Mouse (Mus musculus) MEL (cell line): ENCODE measurements around the gene Dnaja4. TPM values are rescaled to one million over a fixed set of nuclear protein-coding genes. Genes with fewer than 3 reads are reported as not detected.

Experiments used
- DNase-seq: peaks from one replicate; pipeline ENCODE4 v3.0.0; 2011; ENCODE audit warnings: low read depth, low spot score
- H3K27ac ChIP-seq: 2 replicates; pipeline ENCODE4 v1.5.1; 2012; ENCODE audit warnings: low read depth, mild to moderate bottlenecking, control low read depth, low read length, moderate library complexity; ENCODE audit not compliant: control insufficient read depth
- H3K27me3 ChIP-seq, 2 experiments: fragments of 150-350 bp in 1 of 2; sonication (generic) in 1 of 2; 2 replicates each; pipeline ENCODE4 v1.6.1; 2012; ENCODE audit warnings: low read length in 2 of 2, mild to moderate bottlenecking in 2 of 2, improper control_type of control experiment in 1 of 2, moderate library complexity in 1 of 2; ENCODE audit not compliant: insufficient read depth in 2 of 2, control insufficient read depth in 1 of 2
- H3K36me3 ChIP-seq, 2 experiments: 2 replicates each; pipeline ENCODE4 v1.6.1; 2012 to 2014; ENCODE audit warnings: low read length in 2 of 2, improper control_type of control experiment in 1 of 2, inconsistent platforms in 1 of 2, mild to moderate bottlenecking in 1 of 2; ENCODE audit not compliant: insufficient read depth in 2 of 2, control insufficient read depth in 1 of 2
- H3K4me1 ChIP-seq, 2 experiments: fragments of 150-350 bp in 1 of 2; sonication (generic) in 1 of 2; 2 replicates each; pipeline ENCODE4 v1.6.1; 2012; ENCODE audit warnings: low read length in 2 of 2, improper control_type of control experiment in 1 of 2, mild to moderate bottlenecking in 1 of 2; ENCODE audit not compliant: insufficient read depth in 2 of 2, control insufficient read depth in 1 of 2
- H3K4me3 ChIP-seq, 2 experiments: fragments of 150-350 bp in 1 of 2; sonication (generic) in 1 of 2; 2 replicates each; pipeline ENCODE4 v1.5.1; 2012; ENCODE audit warnings: low read depth in 2 of 2, low read length in 2 of 2, mild to moderate bottlenecking in 2 of 2, moderate library complexity in 2 of 2, control low read depth in 1 of 2, improper control_type of control experiment in 1 of 2; ENCODE audit not compliant: control insufficient read depth in 1 of 2, insufficient read depth in 1 of 2
- H3K79me2 ChIP-seq: 2 replicates; pipeline ENCODE4 v1.6.1; 2012; ENCODE audit warnings: mild to moderate bottlenecking, low read length, moderate library complexity; ENCODE audit not compliant: control insufficient read depth, poor library complexity, insufficient read depth
- H3K9ac ChIP-seq: 2 replicates; pipeline ENCODE4 v1.6.1; 2012; ENCODE audit warnings: low read depth, mild to moderate bottlenecking, control low read depth, low read length, moderate library complexity; ENCODE audit not compliant: control insufficient read depth, poor library complexity, severe bottlenecking
- H3K9me3 ChIP-seq: fragments of 150-350 bp; sonication (generic); replicated peaks from 2 replicates; pipeline ENCODE4 v1.6.1; 2012; ENCODE audit warnings: mild to moderate bottlenecking, low read length, improper control_type of control experiment, moderate library complexity; ENCODE audit not compliant: insufficient read depth
- BHLHE40 ChIP-seq: IDR thresholded peaks from 2 replicates; pipeline ENCODE4 v1.6.1; 2012; ENCODE audit warnings: low read depth, mild to moderate bottlenecking, inconsistent platforms, low read length, improper control_type of control experiment, borderline replicate concordance
- CHD1 ChIP-seq: IDR thresholded peaks from 2 replicates; pipeline ENCODE4 v1.6.1; 2012; ENCODE audit warnings: low read depth, mild to moderate bottlenecking, inconsistent platforms, low read length, improper control_type of control experiment
- CHD2 ChIP-seq: IDR thresholded peaks from 2 replicates; pipeline ENCODE4 v1.6.1; 2011; ENCODE audit warnings: low read length, improper control_type of control experiment
- E2F4 ChIP-seq: IDR thresholded peaks from 2 replicates; pipeline ENCODE4 v1.6.1; 2011; ENCODE audit warnings: low read depth, low read length, improper control_type of control experiment, borderline replicate concordance
- ELF1 ChIP-seq: IDR thresholded peaks from 2 replicates; pipeline ENCODE4 v1.6.1; 2014; ENCODE audit warnings: low read depth, mild to moderate bottlenecking, inconsistent platforms, low read length, improper control_type of control experiment, moderate library complexity
- EP300 ChIP-seq, 2 experiments: IDR thresholded peaks; 2 replicates each; pipeline ENCODE4 v1.6.1; 2011; ENCODE audit warnings: improper control_type of control experiment in 2 of 2, low read length in 2 of 2, low read depth in 1 of 2, mild to moderate bottlenecking in 1 of 2
- ETS1 ChIP-seq: IDR thresholded peaks from 2 replicates; pipeline ENCODE4 v1.6.1; 2012; ENCODE audit warnings: low read depth, mild to moderate bottlenecking, inconsistent platforms, low read length, improper control_type of control experiment, moderate library complexity
- GABPA ChIP-seq: IDR thresholded peaks from 2 replicates; pipeline ENCODE4 v1.6.1; 2012; ENCODE audit warnings: low read depth, mild to moderate bottlenecking, inconsistent platforms, low read length, improper control_type of control experiment, moderate library complexity
- GATA1 ChIP-seq: IDR thresholded peaks from 2 replicates; pipeline ENCODE4 v1.6.1; 2011; ENCODE audit warnings: low read depth, low read length, improper control_type of control experiment
- HCFC1 ChIP-seq: IDR thresholded peaks from 2 replicates; pipeline ENCODE4 v1.6.1; 2012; ENCODE audit warnings: low read depth, mild to moderate bottlenecking, inconsistent platforms, low read length, improper control_type of control experiment, moderate library complexity
- JUND ChIP-seq: IDR thresholded peaks from 2 replicates; pipeline ENCODE4 v1.6.1; 2011; ENCODE audit warnings: low read depth, mild to moderate bottlenecking, improper control_type of control experiment, low read length
- KAT2A ChIP-seq: conservative IDR thresholded peaks from 2 replicates; pipeline ENCODE4 v1.6.1; 2012; ENCODE audit warnings: low read depth, low read length, improper control_type of control experiment, inconsistent platforms
- MAFK ChIP-seq: IDR thresholded peaks from 2 replicates; pipeline ENCODE4 v1.6.1; 2011; ENCODE audit warnings: low read depth, mild to moderate bottlenecking, low read length, improper control_type of control experiment, borderline replicate concordance
- MAX ChIP-seq: IDR thresholded peaks from 2 replicates; pipeline ENCODE4 v1.6.1; 2011; ENCODE audit warnings: low read length, improper control_type of control experiment
- MAZ ChIP-seq: IDR thresholded peaks from 2 replicates; pipeline ENCODE4 v1.6.1; 2012; ENCODE audit warnings: low read depth, mild to moderate bottlenecking, inconsistent platforms, low read length, improper control_type of control experiment
- MEF2A ChIP-seq: IDR thresholded peaks from 2 replicates; pipeline ENCODE4 v1.6.1; 2014; ENCODE audit warnings: low read depth, mild to moderate bottlenecking, inconsistent platforms, low read length, improper control_type of control experiment; ENCODE audit not compliant: poor library complexity, insufficient replicate concordance, severe bottlenecking; ENCODE audit errors: extremely low read depth
- MXI1 ChIP-seq: IDR thresholded peaks from 2 replicates; pipeline ENCODE4 v1.6.1; 2011; ENCODE audit warnings: mild to moderate bottlenecking, low read depth, low read length, improper control_type of control experiment
- MYB ChIP-seq: IDR thresholded peaks from 2 replicates; pipeline ENCODE4 v1.6.1; 2011; ENCODE audit warnings: mild to moderate bottlenecking, low read depth, low read length, improper control_type of control experiment
- MYC ChIP-seq: IDR thresholded peaks from 2 replicates; pipeline ENCODE4 v1.6.1; 2011; ENCODE audit warnings: low read depth, mild to moderate bottlenecking, low read length, improper control_type of control experiment, moderate library complexity
- NELFE ChIP-seq: IDR thresholded peaks from 2 replicates; pipeline ENCODE4 v1.6.1; 2011; ENCODE audit warnings: low read depth, low read length, improper control_type of control experiment
- NRF1 ChIP-seq: IDR thresholded peaks from 2 replicates; pipeline ENCODE4 v1.6.1; 2014; ENCODE audit warnings: low read depth, mild to moderate bottlenecking, inconsistent platforms, low read length, improper control_type of control experiment, moderate library complexity; ENCODE audit not compliant: poor library complexity, insufficient read depth, severe bottlenecking
- POLR2A ChIP-seq, 2 experiments: IDR thresholded peaks; 2 replicates each; pipeline ENCODE4 v1.6.1; 2011 to 2012; ENCODE audit warnings: low read length in 2 of 2, mild to moderate bottlenecking in 2 of 2, control low read depth in 1 of 2, improper control_type of control experiment in 1 of 2, low read depth in 1 of 2, moderate library complexity in 1 of 2; ENCODE audit not compliant: control insufficient read depth in 1 of 2, insufficient read depth in 1 of 2, poor library complexity in 1 of 2
- POLR2AphosphoS2 ChIP-seq: IDR thresholded peaks from 2 replicates; pipeline ENCODE4 v1.6.1; 2011; ENCODE audit warnings: low read length, improper control_type of control experiment
- POLR2AphosphoS5 ChIP-seq: IDR thresholded peaks from 2 replicates; pipeline ENCODE4 v1.6.1; 2012; ENCODE audit warnings: low read depth, borderline replicate concordance, mild to moderate bottlenecking, inconsistent platforms, low read length, moderate library complexity, mixed read lengths
- RAD21 ChIP-seq: IDR thresholded peaks from 2 replicates; pipeline ENCODE4 v1.6.1; 2011; ENCODE audit warnings: mild to moderate bottlenecking, low read depth, low read length, improper control_type of control experiment
- RCOR1 ChIP-seq: IDR thresholded peaks from 2 replicates; pipeline ENCODE4 v1.6.1; 2012; ENCODE audit warnings: low read depth, mild to moderate bottlenecking, inconsistent platforms, low read length, improper control_type of control experiment
- SIN3A ChIP-seq: IDR thresholded peaks from 2 replicates; pipeline ENCODE4 v1.6.1; 2012; ENCODE audit warnings: low read length, improper control_type of control experiment, inconsistent platforms
- SMC3 ChIP-seq: IDR thresholded peaks from 2 replicates; pipeline ENCODE4 v1.6.1; 2011; ENCODE audit warnings: low read depth, low read length, improper control_type of control experiment
- TAL1 ChIP-seq: IDR thresholded peaks from 2 replicates; pipeline ENCODE4 v1.6.1; 2012; ENCODE audit warnings: mild to moderate bottlenecking, inconsistent platforms, low read length, moderate library complexity, mixed read lengths
- TBP ChIP-seq: IDR thresholded peaks from 2 replicates; pipeline ENCODE4 v1.8.0; 2011; ENCODE audit warnings: low read depth, low read length, improper control_type of control experiment
- TCF12 ChIP-seq: IDR thresholded peaks from 2 replicates; pipeline ENCODE4 v1.6.1; 2014; ENCODE audit warnings: low read depth, mild to moderate bottlenecking, inconsistent platforms, low read length, improper control_type of control experiment, moderate library complexity
- UBTF ChIP-seq: IDR thresholded peaks from 2 replicates; pipeline ENCODE4 v1.6.1; 2012; ENCODE audit warnings: low read depth, mild to moderate bottlenecking, inconsistent platforms, low read length, improper control_type of control experiment, moderate library complexity, borderline replicate concordance; ENCODE audit not compliant: insufficient read depth
- USF1 ChIP-seq: IDR thresholded peaks from 2 replicates; pipeline ENCODE4 v1.6.1; 2014; ENCODE audit warnings: low read depth, mild to moderate bottlenecking, inconsistent platforms, low read length, improper control_type of control experiment, moderate library complexity
- USF2 ChIP-seq, 2 experiments: IDR thresholded peaks; 2 replicates each; pipeline ENCODE4 v1.6.1; 2011 to 2012; ENCODE audit warnings: improper control_type of control experiment in 2 of 2, low read length in 2 of 2, borderline replicate concordance in 1 of 2, inconsistent platforms in 1 of 2, low read depth in 1 of 2, mild to moderate bottlenecking in 1 of 2; ENCODE audit not compliant: insufficient read depth in 1 of 2
- ZC3H11A ChIP-seq: IDR thresholded peaks from 2 replicates; pipeline ENCODE4 v1.6.1; 2012; ENCODE audit warnings: low read depth, mild to moderate bottlenecking, inconsistent platforms, low read length, improper control_type of control experiment
- ZKSCAN1 ChIP-seq: IDR thresholded peaks from 2 replicates; pipeline ENCODE4 v1.6.1; 2012; ENCODE audit warnings: low read depth, mild to moderate bottlenecking, inconsistent platforms, low read length, improper control_type of control experiment, moderate library complexity
- ZMIZ1 ChIP-seq: IDR thresholded peaks from 2 replicates; pipeline ENCODE4 v1.6.1; 2012; ENCODE audit warnings: low read depth, mild to moderate bottlenecking, inconsistent platforms, low read length, improper control_type of control experiment, moderate library complexity
- ZNF384 ChIP-seq: IDR thresholded peaks from 2 replicates; pipeline ENCODE4 v1.6.1; 2012; ENCODE audit warnings: low read depth, mild to moderate bottlenecking, inconsistent platforms, low read length, improper control_type of control experiment
- polyA plus RNA-seq, 2 experiments: library from polyadenylated mRNA; stranded (reverse) in 1 of 2; unstranded in 1 of 2; fragments of >175 nt in 1 of 2; fragments of >200 nt in 1 of 2; gene quantifications; 2 replicates each; pipeline versions ENCODE4 v1.2.1 to v1.2.4; 2012; ENCODE audit warnings: low replicate concordance in 2 of 2, low read depth in 1 of 2; ENCODE audit not compliant: insufficient read length in 2 of 2, insufficient read depth in 1 of 2, missing spikeins in 1 of 2
- total RNA-seq: library from RNA; depleted of rRNA; stranded (reverse); fragments of 300-350 nt; gene quantifications from 2 replicates; pipeline ENCODE4 v1.2.3, GENCODE M21; 2012

The Dnaja4 gene
- total and polyA plus RNA-seq, 3 experiments = 10.9 to 13.0 TPM; not detected in 1

GRCm38 (mm10) chr9:54732122-54732521 lies 33.4 kb downstream of the Dnaja4 start:
- peaks cover 0 to 13% of the 10 kb centered on the region in 2 experiments for H3K4me1 ChIP-seq
- no peak overlapping the region for H3K9ac ChIP-seq
- no peak overlapping the region for H3K27ac ChIP-seq
- H3K9me3 ChIP-seq = no peaks in the 10 kb centered on the region
- H3K79me2 ChIP-seq = peaks cover 34% of the 10 kb centered on the region
- DNase-seq = peak; percentile 79
- H3K4me3 ChIP-seq = no peak overlapping the region
- peaks cover 16 to 18% of the 10 kb centered on the region in 2 experiments for H3K36me3 ChIP-seq
- no peaks in the 10 kb centered on the region for H3K27me3 ChIP-seq
- TF ChIP-seq NRF1 (no peak), POLR2A (IDR thresholded peaks at IDR 0.05; ENCODE audit: control insufficient read depth in 1 of 2, insufficient read depth in 1 of 2, low read depth in 1 of 2, low read length in 2 of 2, poor library complexity in 1 of 2) (no peak), E2F4 (no peak), ZMIZ1 (no peak), MXI1 (peak; percentile 21; the same call in 1 of the 2 replicates), ZC3H11A (no peak), BHLHE40 (no peak), KAT2A (no peak), HCFC1 (no peak), USF1 (no peak), ZKSCAN1 (0 out of 2 replicates have a peak, but pooled peaks have one; percentile 60), MAX (no peak), EP300 (IDR thresholded peaks at IDR 0.05; ENCODE audit: low read depth in 1 of 2, low read length in 2 of 2) (no peak), GATA1 (no peak), POLR2AphosphoS5 (no peak), MEF2A (no peak), POLR2AphosphoS2 (no peak), ELF1 (no peak), MAFK (no peak), JUND (no peak), CHD1 (no peak), SMC3 (peak; percentile 29; the same call in 1 of the 2 replicates), TBP (no peak), RCOR1 (no peak), UBTF (no peak), RAD21 (peak; percentile 44), TAL1 (no peak), NELFE (no peak), CHD2 (no peak), ZNF384 (no peak), USF2 (IDR thresholded peaks at IDR 0.05; ENCODE audit: borderline replicate concordance in 1 of 2, insufficient read depth in 1 of 2, low read depth in 1 of 2, low read length in 2 of 2) (no peak), MAZ (no peak), TCF12 (no peak), MYC (no peak), MYB (no peak), ETS1 (no peak), SIN3A (peak; percentile 47; the same call in 1 of the 2 replicates), GABPA (no peak)
